8 mouse cellular contexts compared by ENCODE assay signal in genomic region chr13:63901303-63901713, GRCm38 (mm10).
DNase-seq lines count a peak whose midpoint lies in the region; ATAC-seq and TF ChIP-seq lines count a peak whose summit lies in the region.

No protein-coding gene starts in this region.

- DNase-seq in ES-E14 (ENCODE audit: low read depth, low spot score) (peak; percentile 48), MN1 (ENCODE audit: low spot score) (no peak)
- DNase-seq in forebrain, embryonic 14.5 days (ENCODE audit: low spot score): peak; percentile 79
- peak; percentile 66 for DNase-seq in layer of hippocampus, adult 9-11 months
- peak; percentile 94 for DNase-seq in lung, embryonic 14.5 days
- DNase-seq in ovary, adult 18-20 months (ENCODE audit: low spot score): peak; percentile 38

- peaks cover 5 to 6% of the 10 kb centered on the region in 2 experiments; a peak in 2 of 4 replicates for H3K4me1 ChIP-seq in ES-E14 (ENCODE audit: control insufficient read depth in 2 of 2, insufficient read depth in 2 of 2, low read length in 2 of 2, poor library complexity in 1 of 2)
- peaks cover 5% of the 10 kb centered on the region; the same call in 1 of the 2 replicates for H3K4me1 ChIP-seq in brown adipose tissue, adult 24 weeks (ENCODE audit: control insufficient read depth, insufficient read depth, insufficient read length, low read length)
- H3K4me1 ChIP-seq in forebrain, embryonic 14.5 days (ENCODE audit: control insufficient read depth, insufficient read depth, low read length): peaks cover 13% of the 10 kb centered on the region
- peaks cover 16% of the 10 kb centered on the region for H3K4me1 ChIP-seq in heart, embryonic 16.5 days (ENCODE audit: control insufficient read depth, insufficient read depth, low read length)
- peaks cover 16% of the 10 kb centered on the region for H3K4me1 ChIP-seq in lung, embryonic 14.5 days (ENCODE audit: insufficient read depth)

- H3K4me2 ChIP-seq in forebrain, embryonic 14.5 days (ENCODE audit: low read length): peak overlapping the region; percentile 51
- H3K4me2 ChIP-seq in heart, embryonic 16.5 days (ENCODE audit: low read depth, low read length): peak overlapping the region; percentile 71
- H3K4me2 ChIP-seq in lung, embryonic 14.5 days: peak overlapping the region; percentile 56

- H3K4me3 ChIP-seq in ES-E14 (ENCODE audit: insufficient read depth in 1 of 2, low read depth in 1 of 2, low read length in 2 of 2, poor library complexity in 1 of 2, severe bottlenecking in 1 of 2): peak overlapping the region; percentile 3 to 48; a peak in 3 of 4 replicates
- peak overlapping the region; percentile 42 for H3K4me3 ChIP-seq in brown adipose tissue, adult 24 weeks (ENCODE audit: insufficient read depth, low read depth, low read length)
- peak overlapping the region; percentile 16 for H3K4me3 ChIP-seq in forebrain, embryonic 14.5 days (ENCODE audit: low read depth, low read length)
- H3K4me3 ChIP-seq in heart, embryonic 16.5 days (ENCODE audit: low read length): peak overlapping the region; percentile 47
- H3K4me3 ChIP-seq in lung, embryonic 14.5 days (ENCODE audit: low read depth, low read length): peak overlapping the region; percentile 24; the same call in 1 of the 2 replicates

- under 1% methylated on average over 17 of the region's 17 CpGs for WGBS in forebrain, embryonic 14.5 days
- WGBS in heart, embryonic 16.5 days: 5% methylated on average over 17 of the region's 17 CpGs
- 7% methylated on average over 17 of the region's 17 CpGs for WGBS in lung, embryonic 14.5 days

- H3K9me3 ChIP-seq in ES-E14 (ENCODE audit: control insufficient read depth, insufficient read depth, low read depth, low read length): no peaks in the 10 kb centered on the region
- H3K9me3 ChIP-seq in forebrain, embryonic 14.5 days (replicated peaks; ENCODE audit: control insufficient read depth, low read length): no peaks in the 10 kb centered on the region
- no peaks in the 10 kb centered on the region for H3K9me3 ChIP-seq in heart, embryonic 16.5 days (replicated peaks; ENCODE audit: control insufficient read depth, low read length)
- no peaks in the 10 kb centered on the region for H3K9me3 ChIP-seq in lung, embryonic 14.5 days (ENCODE audit: low read depth, low read length)

- TF ChIP-seq CTCF in lung, embryonic 14.5 days (IDR thresholded peaks at IDR 0.05; ENCODE audit: low read depth): peak; percentile 69

- ATAC-seq in forebrain, embryonic 14.5 days: peak; percentile 75
- peak; percentile 42; the same call in 1 of the 2 replicates for ATAC-seq in heart, embryonic 16.5 days (replicated peaks; ENCODE audit: extremely low read depth, insufficient read depth, low FRiP score)
- peak; percentile 85 for ATAC-seq in lung, embryonic 14.5 days (ENCODE audit: insufficient read depth)

- peaks cover 2% of the 10 kb centered on the region; the same call in 1 of the 2 replicates for H3K36me3 ChIP-seq in ES-E14 (ENCODE audit: control insufficient read depth, insufficient read depth, low read length, poor library complexity, severe bottlenecking)
- H3K36me3 ChIP-seq in forebrain, embryonic 14.5 days (ENCODE audit: control insufficient read depth, insufficient read depth, low read length): peaks cover 4% of the 10 kb centered on the region; the same call in 1 of the 2 replicates
- peaks cover under 1% of the 10 kb centered on the region; the same call in 1 of the 2 replicates for H3K36me3 ChIP-seq in heart, embryonic 16.5 days (ENCODE audit: control insufficient read depth, insufficient read depth)
- H3K36me3 ChIP-seq in lung, embryonic 14.5 days (ENCODE audit: insufficient read depth): 0 out of 2 replicates have a peak, but pooled peaks cover 5% of the 10 kb centered on the region

- H3K27me3 ChIP-seq in forebrain, embryonic 14.5 days (replicated peaks; ENCODE audit: control insufficient read depth, insufficient read depth, low read length): 0 out of 2 replicates have a peak, but pooled peaks cover 2% of the 10 kb centered on the region
- no peaks in the 10 kb centered on the region for H3K27me3 ChIP-seq in heart, embryonic 16.5 days (ENCODE audit: control insufficient read depth, insufficient read depth, low read length)
- no peaks in the 10 kb centered on the region for H3K27me3 ChIP-seq in lung, embryonic 14.5 days (ENCODE audit: insufficient read depth, low read length)

- H3K27ac ChIP-seq in ES-E14 (ENCODE audit: insufficient read depth, low read depth, low read length, poor library complexity, severe bottlenecking): no peak overlapping the region
- H3K27ac ChIP-seq in brown adipose tissue, adult 24 weeks (replicated peaks; ENCODE audit: low read depth, low read length): 0 out of 2 replicates have a peak overlapping the region, but pooled peaks have one; percentile 9
- no peak overlapping the region for H3K27ac ChIP-seq in forebrain, embryonic 14.5 days (ENCODE audit: low read depth, low read length)
- peak overlapping the region; percentile 61 for H3K27ac ChIP-seq in heart, embryonic 16.5 days (ENCODE audit: low read length)
- peak overlapping the region; percentile 82 for H3K27ac ChIP-seq in lung, embryonic 14.5 days (ENCODE audit: low read depth)

- in situ Hi-C loops in ES-E14 (cut with MboI; ENCODE audit: low sequenced_read_pairs in 2 of 2, unreplicated experiment in 2 of 2): no loop called here

- no peak overlapping the region for H3K9ac ChIP-seq in ES-E14 (ENCODE audit: insufficient read depth, low read depth, low read length, poor library complexity, severe bottlenecking)
- H3K9ac ChIP-seq in forebrain, embryonic 14.5 days (ENCODE audit: low read length): peak overlapping the region; percentile 37
- H3K9ac ChIP-seq in heart, embryonic 16.5 days (ENCODE audit: low read length): peak overlapping the region; percentile 74
- H3K9ac ChIP-seq in lung, embryonic 14.5 days: peak overlapping the region; percentile 32

TF ChIP-seq in ES-E14, 5 proteins besides CTCF, POLR2A, EP300 and RAD21:
- TF ChIP-seq ZC3H11A (IDR thresholded peaks at IDR 0.05; ENCODE audit: borderline replicate concordance, low read depth, low read length) (no peak), ZNF384 (IDR thresholded peaks at IDR 0.05; ENCODE audit: low read depth, low read length) (no peak), MAFK (IDR thresholded peaks at IDR 0.05; ENCODE audit: insufficient read depth, low read depth, low read length) (no peak), HCFC1 (IDR thresholded peaks at IDR 0.05; ENCODE audit: borderline replicate concordance, insufficient read depth, low read length) (no peak), CHD2 (IDR thresholded peaks at IDR 0.05; ENCODE audit: low read depth, low read length) (no peak)

Comparison
In these comparisons a context has a peak if more than half of its experiments do, and no peak if none do; other contexts are left out.
1. H3K27ac ChIP-seq: peak in brown adipose tissue, adult 24 weeks (single experiment), heart, embryonic 16.5 days (single experiment) and lung, embryonic 14.5 days (single experiment); none in ES-E14 (single experiment) and forebrain, embryonic 14.5 days (single experiment).
2. Peak in every context shown above with its lines, with median percentiles within 50 percentile points of each other: H3K4me3 ChIP-seq, ATAC-seq and H3K4me2 ChIP-seq.